Mouse (Mus musculus): ENCODE measurements around the gene Yrdc. TPM values are rescaled to one million over a fixed set of nuclear protein-coding genes. Genes with fewer than 3 reads are reported as not detected.

The Yrdc gene
- polyA plus RNA-seq, 1 experiment = 25.5 TPM

- peaks cover 9% of the 10 kb centered on the region for H3K27me3 ChIP-seq (ENCODE audit: control insufficient read depth, insufficient read depth, low read length)
- H3K36me3 ChIP-seq (ENCODE audit: control insufficient read depth, insufficient read depth, low read length) = no peaks in the 10 kb centered on the region
- DNase-seq (ENCODE audit: low read depth in 1 of 2, low spot score in 2 of 2) = no peak
- H3K4me1 ChIP-seq (ENCODE audit: control insufficient read depth, insufficient read depth, insufficient read length) = peaks cover 3% of the 10 kb centered on the region; the same call in 1 of the 2 replicates
- no peak for TF ChIP-seq POLR2A (IDR thresholded peaks at IDR 0.05; ENCODE audit: low read depth, low read length)
- no peak for TF ChIP-seq CTCF (IDR thresholded peaks at IDR 0.05; ENCODE audit: extremely low read depth, insufficient read depth, insufficient read length, insufficient replicate concordance)
- no peak overlapping the region for H3K27ac ChIP-seq (ENCODE audit: insufficient read depth, low read length)
- no peak overlapping the region for H3K4me3 ChIP-seq (ENCODE audit: extremely low read depth, insufficient read depth, insufficient read length)
- 34% methylated on average over 6 of the region's 6 CpGs for WGBS
Observed at GRCm38 (mm10) chr4:124893769-124894168, 43.3 kb downstream of the Yrdc start.

DNA sequence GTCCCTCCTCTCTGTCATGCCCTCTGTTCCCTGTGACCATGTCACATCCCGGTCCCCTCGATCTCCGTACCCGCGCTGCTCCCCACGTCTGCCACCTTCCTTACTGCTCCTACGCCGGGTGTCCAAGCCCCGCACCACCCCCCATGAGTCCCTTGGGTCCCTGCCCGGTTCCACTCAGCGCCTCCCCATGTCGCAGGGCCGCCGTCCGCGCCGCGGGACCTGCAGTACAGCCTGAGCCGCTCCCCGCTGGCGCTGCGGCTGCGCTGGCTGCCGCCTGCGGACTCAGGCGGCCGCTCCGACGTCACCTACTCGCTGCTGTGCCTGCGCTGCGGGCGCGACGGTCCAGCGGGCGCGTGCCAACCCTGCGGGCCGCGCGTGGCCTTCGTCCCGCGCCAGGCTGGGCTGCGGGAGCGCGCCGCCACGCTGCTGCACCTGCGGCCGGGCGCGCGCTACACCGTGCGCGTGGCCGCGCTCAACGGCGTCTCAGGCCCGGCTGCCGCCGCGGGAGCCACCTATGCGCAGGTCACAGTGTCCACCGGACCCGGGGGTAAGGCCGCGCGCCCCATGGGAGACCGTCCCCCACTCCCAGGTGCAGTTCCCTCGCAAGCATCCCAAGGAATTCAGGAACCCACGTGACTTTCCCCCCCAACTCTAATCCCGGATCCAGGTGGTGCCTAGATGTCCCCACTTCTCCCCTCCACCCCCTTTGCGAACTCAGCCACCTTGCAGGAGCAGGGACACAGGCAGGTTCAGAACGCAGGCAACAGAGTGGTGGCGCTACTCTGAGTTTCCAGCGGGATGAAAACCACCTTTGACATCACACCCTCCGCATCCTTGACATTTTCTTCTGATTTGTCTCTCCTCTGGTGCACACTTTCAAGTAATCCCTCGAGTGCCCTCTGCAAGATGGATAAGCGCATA lies 44.3 kb downstream of the Yrdc start:
- peaks cover 9% of the 10 kb centered on the region for H3K27me3 ChIP-seq (ENCODE audit: control insufficient read depth, insufficient read depth, low read length)
- WGBS = 5% methylated on average over 83 of the region's 83 CpGs
- no peak overlapping the region for H3K27ac ChIP-seq (ENCODE audit: insufficient read depth, low read length)
- TF ChIP-seq CTCF (IDR thresholded peaks at IDR 0.05; ENCODE audit: extremely low read depth, insufficient read depth, insufficient read length, insufficient replicate concordance) (no peak), POLR2A (IDR thresholded peaks at IDR 0.05; ENCODE audit: low read depth, low read length) (no peak)
- H3K4me3 ChIP-seq (ENCODE audit: extremely low read depth, insufficient read depth, insufficient read length) = no peak overlapping the region
- H3K36me3 ChIP-seq (ENCODE audit: control insufficient read depth, insufficient read depth, low read length) = no peaks in the 10 kb centered on the region
- DNase-seq (ENCODE audit: low read depth in 1 of 2, low spot score in 2 of 2) = no peak
- peaks cover 3% of the 10 kb centered on the region; the same call in 1 of the 2 replicates for H3K4me1 ChIP-seq (ENCODE audit: control insufficient read depth, insufficient read depth, insufficient read length)

DNA sequence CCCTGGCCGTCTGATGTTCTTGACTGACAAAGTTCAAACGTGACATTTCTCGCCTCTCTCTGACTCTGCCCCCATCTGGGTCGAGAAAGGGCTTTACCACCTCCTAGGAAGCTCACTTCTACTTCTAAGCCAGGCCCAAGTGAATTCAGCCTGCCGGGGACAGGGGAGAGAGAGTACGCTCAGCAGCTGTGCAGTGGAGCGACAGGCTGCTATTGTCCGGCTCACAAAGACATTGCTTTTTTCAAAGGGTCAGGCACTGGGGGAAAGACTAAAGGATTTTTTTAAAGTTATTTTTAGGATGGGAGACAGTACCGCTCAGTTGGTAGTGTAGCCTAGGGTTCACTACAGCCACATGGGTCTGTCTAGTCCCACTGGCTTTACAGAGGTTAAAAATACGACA lies 47.9 kb downstream of the Yrdc start:
- peaks cover 3% of the 10 kb centered on the region; the same call in 1 of the 2 replicates for H3K4me1 ChIP-seq (ENCODE audit: control insufficient read depth, insufficient read depth, insufficient read length)
- TF ChIP-seq CTCF (IDR thresholded peaks at IDR 0.05; ENCODE audit: extremely low read depth, insufficient read depth, insufficient read length, insufficient replicate concordance) (no peak), POLR2A (IDR thresholded peaks at IDR 0.05; ENCODE audit: low read depth, low read length) (no peak)
- peaks cover 9% of the 10 kb centered on the region for H3K27me3 ChIP-seq (ENCODE audit: control insufficient read depth, insufficient read depth, low read length)
- no peaks in the 10 kb centered on the region for H3K36me3 ChIP-seq (ENCODE audit: control insufficient read depth, insufficient read depth, low read length)
- WGBS = 73% methylated on average over 10 of the region's 10 CpGs
- no peak overlapping the region for H3K4me3 ChIP-seq (ENCODE audit: extremely low read depth, insufficient read depth, insufficient read length)
- H3K27ac ChIP-seq (ENCODE audit: insufficient read depth, low read length) = no peak overlapping the region
- DNase-seq (ENCODE audit: low read depth in 1 of 2, low spot score in 2 of 2) = no peak

- Histone ChIP-seq H3K27me3 (ENCODE audit: control insufficient read depth, insufficient read depth, low read length) (peaks cover 2% of the 10 kb centered on the region; the same call in 1 of the 2 replicates), H3K4me1 (ENCODE audit: control insufficient read depth, insufficient read depth, insufficient read length) (no peaks in the 10 kb centered on the region)
Observed at GRCm38 (mm10) chr4:124899906-124900305, 49.4 kb downstream of the Yrdc start.

More at GRCm38 (mm10) chr4:124899906-124900305, 49.4 kb downstream of the Yrdc start:
- H3K36me3 ChIP-seq (ENCODE audit: control insufficient read depth, insufficient read depth, low read length) = no peaks in the 10 kb centered on the region
- 57% methylated on average over 5 of the region's 5 CpGs for WGBS
- no peak overlapping the region for H3K27ac ChIP-seq (ENCODE audit: insufficient read depth, low read length)
- DNase-seq (ENCODE audit: low read depth in 1 of 2, low spot score in 2 of 2) = no peak
- H3K4me3 ChIP-seq (ENCODE audit: extremely low read depth, insufficient read depth, insufficient read length) = no peak overlapping the region
- no peak for TF ChIP-seq CTCF (IDR thresholded peaks at IDR 0.05; ENCODE audit: extremely low read depth, insufficient read depth, insufficient read length, insufficient replicate concordance)
- TF ChIP-seq POLR2A (IDR thresholded peaks at IDR 0.05; ENCODE audit: low read depth, low read length) = no peak

Other genes with a start within 250 kb of the Yrdc start
- gene 3100002H09Rik, start 239.9 kb upstream of the Yrdc start, polyA plus RNA-seq (2012; rRNA removed) = not detected in 2 replicates
- gene Pou3f1, start 193.9 kb upstream of the Yrdc start, polyA plus RNA-seq (2012; rRNA removed) = 0.02 and 0.06 TPM in 2 replicates
- gene Utp11, start 157.1 kb upstream of the Yrdc start, polyA plus RNA-seq (2012; rRNA removed) = 3.0 and 3.4 TPM in 2 replicates
- 19.4 and 25.0 TPM in 2 replicates for gene Fhl3, start 150.0 kb upstream of the Yrdc start, polyA plus RNA-seq (2012; rRNA removed)
- gene Sf3a3, start 135.9 kb upstream of the Yrdc start, polyA plus RNA-seq (2012; rRNA removed) = 8.6 and 8.8 TPM in 2 replicates
- 31.3 and 33.4 TPM in 2 replicates for gene Inpp5b, start 108.8 kb upstream of the Yrdc start, polyA plus RNA-seq (2012; rRNA removed)
- gene Mtf1, start 48.6 kb upstream of the Yrdc start, polyA plus RNA-seq (2012; rRNA removed) = 5.5 and 5.9 TPM in 2 replicates
- 14.7 and 19.7 TPM in 2 replicates for gene 1110065P20Rik, start 517 bp downstream of the Yrdc start, polyA plus RNA-seq (2012; rRNA removed)
- gene Maneal, start 11.5 kb downstream of the Yrdc start, polyA plus RNA-seq (2012; rRNA removed) = 0.65 TPM in 2 replicates
- not detected in 2 replicates for gene Epha10, start 30.2 kb downstream of the Yrdc start, polyA plus RNA-seq (2012; rRNA removed)
- 13.2 and 13.6 TPM in 2 replicates for gene 9930104L06Rik, start 86.4 kb downstream of the Yrdc start, polyA plus RNA-seq (2012; rRNA removed)
- 14.8 and 19.0 TPM in 2 replicates for gene Cdca8, start 88.6 kb downstream of the Yrdc start, polyA plus RNA-seq (2012; rRNA removed)
- 6.2 and 7.2 TPM in 2 replicates for gene Rspo1, start 135.8 kb downstream of the Yrdc start, polyA plus RNA-seq (2012; rRNA removed)
- gene Gnl2, start 165.9 kb downstream of the Yrdc start, polyA plus RNA-seq (2012; rRNA removed) = 10.3 and 11.1 TPM in 2 replicates
- gene Dnali1, start 215.0 kb downstream of the Yrdc start, polyA plus RNA-seq (2012; rRNA removed) = not detected in 2 replicates
- 7.2 and 9.1 TPM in 2 replicates for gene Snip1, start 216.0 kb downstream of the Yrdc start, polyA plus RNA-seq (2012; rRNA removed)
- 11.3 and 12.7 TPM in 2 replicates for gene Meaf6, start 234.5 kb downstream of the Yrdc start, polyA plus RNA-seq (2012; rRNA removed)